In the genomic region with DNA sequence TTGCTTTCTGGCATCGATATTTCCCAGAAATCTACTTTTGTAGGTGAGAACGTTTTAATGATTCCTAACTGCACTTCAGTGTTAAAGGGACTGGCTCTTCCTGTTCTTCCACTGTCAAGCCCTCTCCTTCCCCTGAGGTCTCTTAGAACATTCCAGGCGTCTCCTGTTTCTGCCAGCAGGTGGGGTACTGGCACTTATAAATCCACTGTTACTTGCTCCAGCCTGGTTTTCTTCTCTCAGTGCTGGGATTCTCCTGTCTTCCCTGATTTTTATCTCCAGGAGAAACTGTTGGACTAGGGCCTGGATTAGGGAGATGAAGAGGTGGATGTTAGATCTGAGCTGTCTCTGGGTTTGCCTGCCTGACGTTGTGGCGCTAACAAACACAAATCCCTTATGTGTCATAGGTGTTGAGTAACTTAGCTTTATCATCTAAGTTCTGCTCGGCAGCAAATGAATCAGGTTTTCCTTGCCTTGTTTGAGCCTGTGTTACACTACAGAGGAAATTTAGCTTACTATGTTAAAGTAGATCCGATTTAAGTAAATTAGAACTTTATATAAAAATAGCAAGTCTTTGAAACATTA, we compare ENCODE assay signal across 8 mouse cellular contexts. TPM values are rescaled to one million over a fixed set of nuclear protein-coding genes. Genes with fewer than 3 reads are reported as not detected.
DNase-seq lines count a peak whose midpoint lies in the region; ATAC-seq and TF ChIP-seq lines count a peak whose summit lies in the region.

No protein-coding gene starts in this region.

- H3K4me2 ChIP-seq in embryonic facial prominence, embryonic 14.5 days (ENCODE audit: low read depth, low read length), result no peak overlapping the region
- no peak overlapping the region for H3K4me2 ChIP-seq in kidney, embryonic 15.5 days
- no peak overlapping the region for H3K4me2 ChIP-seq in limb, embryonic 13.5 days (replicated peaks)
- H3K4me2 ChIP-seq in neural tube, embryonic 14.5 days (ENCODE audit: low read depth, low read length), result no peak overlapping the region

- H3K4me1 ChIP-seq in thymus, adult 2 months (replicated peaks; ENCODE audit: control insufficient read depth, insufficient read depth, low read length), result no peaks in the 10 kb centered on the region
- H3K4me1 ChIP-seq in embryonic facial prominence, embryonic 14.5 days (ENCODE audit: control insufficient read depth, insufficient read depth, low read length), result no peaks in the 10 kb centered on the region
- peaks cover 2% of the 10 kb centered on the region for H3K4me1 ChIP-seq in heart, adult 2 months (ENCODE audit: control insufficient read depth, insufficient read depth, low read length)
- peaks cover 15% of the 10 kb centered on the region for H3K4me1 ChIP-seq in kidney, embryonic 15.5 days
- peaks cover 24% of the 10 kb centered on the region for H3K4me1 ChIP-seq in limb, embryonic 13.5 days
- no peaks in the 10 kb centered on the region for H3K4me1 ChIP-seq in neural tube, embryonic 14.5 days (ENCODE audit: control insufficient read depth, insufficient read depth, low read length)

- intact Hi-C loops in heart, adult 2 months (cut with DNase I), result loop anchor here (2.0 to 5.0 kb wide), 6 partner anchors 44 to 762 kb away; a partner anchor contains a TSS

- no peaks in the 10 kb centered on the region for H3K36me3 ChIP-seq in thymus, adult 2 months (ENCODE audit: control insufficient read depth, insufficient read depth, low read length)
- H3K36me3 ChIP-seq in embryonic facial prominence, embryonic 14.5 days (ENCODE audit: control insufficient read depth, insufficient read depth, low read length), result no peaks in the 10 kb centered on the region
- no peaks in the 10 kb centered on the region for H3K36me3 ChIP-seq in heart, adult 2 months (ENCODE audit: control insufficient read depth, insufficient read depth, low read length)
- H3K36me3 ChIP-seq in kidney, embryonic 15.5 days, result no peaks in the 10 kb centered on the region
- H3K36me3 ChIP-seq in limb, embryonic 13.5 days, result no peaks in the 10 kb centered on the region
- H3K36me3 ChIP-seq in neural tube, embryonic 14.5 days (ENCODE audit: control insufficient read depth, insufficient read depth, low read length), result no peaks in the 10 kb centered on the region

- peak; percentile 70 for ATAC-seq in embryonic facial prominence, embryonic 14.5 days (ENCODE audit: low read depth)
- peak; percentile 71 for ATAC-seq in kidney, embryonic 15.5 days (replicated peaks; ENCODE audit: low FRiP score)
- ATAC-seq in limb, embryonic 13.5 days (ENCODE audit: low FRiP score, low read depth), result peak; percentile 52; the same call in 1 of the 2 replicates
- ATAC-seq in neural tube, embryonic 14.5 days (ENCODE audit: low read depth), result peak; percentile 55; the same call in 1 of the 2 replicates

- no peaks in the 10 kb centered on the region for H3K9me3 ChIP-seq in embryonic facial prominence, embryonic 14.5 days (ENCODE audit: control insufficient read depth, low read length)
- H3K9me3 ChIP-seq in kidney, embryonic 15.5 days (replicated peaks), result no peaks in the 10 kb centered on the region
- no peaks in the 10 kb centered on the region for H3K9me3 ChIP-seq in limb, embryonic 13.5 days
- no peaks in the 10 kb centered on the region for H3K9me3 ChIP-seq in neural tube, embryonic 14.5 days (ENCODE audit: control insufficient read depth, low read length)

- WGBS in thymus, adult 2 months, result 71% methylated on average over 7 of the region's 7 CpGs
- WGBS in embryonic facial prominence, embryonic 14.5 days, result 38% methylated on average over 7 of the region's 7 CpGs
- WGBS in heart, adult 2 months, result 38% methylated on average over 7 of the region's 7 CpGs
- WGBS in kidney, embryonic 15.5 days, result 44% methylated on average over 7 of the region's 7 CpGs
- 37% methylated on average over 7 of the region's 7 CpGs for WGBS in limb, embryonic 13.5 days
- WGBS in neural tube, embryonic 14.5 days, result 51% methylated on average over 7 of the region's 7 CpGs

- peak; percentile 81; the same call in 1 of the 2 replicates for TF ChIP-seq EP300 in heart, adult 2 months (IDR thresholded peaks at IDR 0.05; ENCODE audit: insufficient read depth, low read depth, low read length)

- TF ChIP-seq POLR2A in thymus, adult 2 months (IDR thresholded peaks at IDR 0.05; ENCODE audit: control insufficient read depth, extremely low read depth, insufficient read depth, low read length, poor library complexity), result no peak
- no peak for TF ChIP-seq POLR2A in heart, adult 2 months (IDR thresholded peaks at IDR 0.05; ENCODE audit: insufficient read depth, low read depth, low read length)

- H3K79me2 ChIP-seq in heart, adult 2 months (replicated peaks; ENCODE audit: control insufficient read depth, insufficient read depth, low read length), result no peaks in the 10 kb centered on the region

- no peaks in the 10 kb centered on the region for H3K27me3 ChIP-seq in thymus, adult 2 months (ENCODE audit: control insufficient read depth, insufficient read depth, low read length)
- no peaks in the 10 kb centered on the region for H3K27me3 ChIP-seq in embryonic facial prominence, embryonic 14.5 days (replicated peaks; ENCODE audit: control insufficient read depth, insufficient read depth, low read length)
- no peaks in the 10 kb centered on the region for H3K27me3 ChIP-seq in heart, adult 2 months (ENCODE audit: control insufficient read depth, insufficient read depth, low read length)
- H3K27me3 ChIP-seq in kidney, embryonic 15.5 days, result no peaks in the 10 kb centered on the region
- H3K27me3 ChIP-seq in limb, embryonic 13.5 days, result no peaks in the 10 kb centered on the region
- H3K27me3 ChIP-seq in neural tube, embryonic 14.5 days (ENCODE audit: control insufficient read depth, insufficient read depth, low read length), result no peaks in the 10 kb centered on the region

- H3K27ac ChIP-seq in thymus, adult 2 months (ENCODE audit: control insufficient read depth, insufficient read depth, low read length), result no peak overlapping the region
- no peak overlapping the region for H3K27ac ChIP-seq in embryonic facial prominence, embryonic 14.5 days (replicated peaks; ENCODE audit: low read depth, low read length)
- no peak overlapping the region; the same call in 1 of the 2 replicates for H3K27ac ChIP-seq in heart, adult 2 months
- no peak overlapping the region for H3K27ac ChIP-seq in kidney, embryonic 15.5 days
- H3K27ac ChIP-seq in limb, embryonic 13.5 days, result no peak overlapping the region
- no peak overlapping the region for H3K27ac ChIP-seq in neural tube, embryonic 14.5 days (ENCODE audit: low read depth, low read length)

- TF ChIP-seq CTCF in thymus, adult 2 months (IDR thresholded peaks at IDR 0.05; ENCODE audit: borderline replicate concordance, control insufficient read depth, extremely low read depth, insufficient read depth, low read length, poor library complexity), result no peak
- peak; percentile 92 for TF ChIP-seq CTCF in heart, adult 2 months (IDR thresholded peaks at IDR 0.05)

- no peak overlapping the region for H3K4me3 ChIP-seq in thymus, adult 2 months (ENCODE audit: control insufficient read depth, insufficient read depth, low read length)
- no peak overlapping the region for H3K4me3 ChIP-seq in embryonic facial prominence, embryonic 14.5 days (ENCODE audit: low read depth, low read length)
- H3K4me3 ChIP-seq in heart, adult 2 months, result no peak overlapping the region
- H3K4me3 ChIP-seq in kidney, embryonic 15.5 days (replicated peaks), result no peak overlapping the region
- no peak overlapping the region for H3K4me3 ChIP-seq in limb, embryonic 13.5 days
- no peak overlapping the region for H3K4me3 ChIP-seq in neural tube, embryonic 14.5 days (ENCODE audit: low read depth, low read length)

- H3K9ac ChIP-seq in embryonic facial prominence, embryonic 14.5 days (ENCODE audit: low read depth, low read length), result no peak overlapping the region
- H3K9ac ChIP-seq in heart, adult 2 months (ENCODE audit: low read depth, low read length), result no peak overlapping the region
- no peak overlapping the region for H3K9ac ChIP-seq in kidney, embryonic 15.5 days
- H3K9ac ChIP-seq in limb, embryonic 13.5 days, result no peak overlapping the region
- no peak overlapping the region for H3K9ac ChIP-seq in neural tube, embryonic 14.5 days (replicated peaks; ENCODE audit: low read depth, low read length)

- peak; percentile 21 for DNase-seq in thymus, adult 2 months
- no peak for DNase-seq in thymus, adult 18-20 months
- peak; percentile 93 for DNase-seq in embryonic facial prominence, embryonic 14.5 days (ENCODE audit: low spot score)
- peak; percentile 78 for DNase-seq in heart, adult 2 months
- peak; percentile 32 for DNase-seq in urinary bladder, adult 2 months (ENCODE audit: low spot score)

RNA-seq across cellular contexts. Expression of a gene that starts 44.0 kb away (rescaled TPM):
- polyA plus RNA-seq in thymus, adult 2 months (2012; rRNA removed), result 2.4 and 3.2 TPM in 2 replicates
- 7.7 and 8.6 TPM in 2 replicates for polyA plus RNA-seq in embryonic facial prominence, embryonic 14.5 days (2014; fragmentation: Nextera tagmentation; extraction: Ambion mirVana)
- 10 to 100 TPM; 11.4 to 11.8 TPM for total RNA-seq in heart, adult 2 months (2021)
- 4.0 and 6.0 TPM in 2 replicates for polyA plus RNA-seq in heart, adult 2 months (2012; rRNA removed)
- 5.0 and 6.0 TPM in 2 replicates for polyA plus RNA-seq in kidney, embryonic 15.5 days (2015; fragmentation: Nextera tagmentation; extraction: Ambion mirVana)
- polyA plus RNA-seq in limb, embryonic 13.5 days (2015; fragmentation: Nextera tagmentation; extraction: Ambion mirVana), result 4.5 and 5.4 TPM in 2 replicates
- 5.7 and 6.8 TPM in 2 replicates for polyA plus RNA-seq in neural tube, embryonic 14.5 days (2014; fragmentation: Nextera tagmentation; extraction: Ambion mirVana)
- polyA plus RNA-seq in urinary bladder, adult 2 months (2012; rRNA removed), result 16.8 and 19.2 TPM in 2 replicates

Comparison
In these comparisons a context has a peak if more than half of its experiments do, and no peak if none do; other contexts are left out.
1. DNase-seq: peak in thymus, adult 2 months (single experiment), embryonic facial prominence, embryonic 14.5 days (single experiment), heart, adult 2 months (2 of 2) and urinary bladder, adult 2 months (single experiment); none in thymus, adult 18-20 months (0 of 2).
2. Peak in every context shown above with its lines, with median percentiles within 50 percentile points of each other: ATAC-seq.